Mouse (Mus musculus) embryonic facial prominence, embryonic 11.5 days (tissue): Measurements from ENCODE around the gene Rbp1. TPM values are rescaled to one million over a fixed set of nuclear protein-coding genes. Genes with fewer than 3 reads are reported as not detected.

Experiments
- ATAC-seq: fragments of 200-750 bp; cut with Nextera tagmentation; replicated peaks from 2 replicates; pipeline ENCODE4 v1.8.0; 2017; ENCODE audit warnings: low read depth; ENCODE audit not compliant: insufficient number of reproducible peaks, low FRiP score, low TSS enrichment
- DNase-seq: peaks from one replicate; pipeline ENCODE4 v3.0.0-alpha.2; 2015; ENCODE audit warnings: low spot score
- H3K27ac ChIP-seq: fragments of 300-500 bp; sonication (generic); replicated peaks from 2 replicates; pipeline ENCODE4 v1.5.1; 2014; ENCODE audit warnings: mild to moderate bottlenecking, low read depth, low read length, control low read depth
- H3K27me3 ChIP-seq: fragments of 300-500 bp; sonication (generic); 2 replicates; pipeline ENCODE4 v1.6.1; 2014; ENCODE audit warnings: mild to moderate bottlenecking, low read length, moderate library complexity, mixed read lengths; ENCODE audit not compliant: control insufficient read depth, insufficient read depth
- H3K36me3 ChIP-seq: fragments of 300-500 bp; sonication (generic); replicated peaks from 2 replicates; pipeline ENCODE4 v1.6.1; 2014; ENCODE audit warnings: low read depth, mild to moderate bottlenecking, low read length, moderate library complexity, mixed read lengths; ENCODE audit not compliant: control insufficient read depth, insufficient read depth
- H3K4me1 ChIP-seq: fragments of 300-500 bp; sonication (generic); 2 replicates; pipeline ENCODE4 v1.6.1; 2014; ENCODE audit warnings: low read length, mixed read lengths; ENCODE audit not compliant: control insufficient read depth, insufficient read depth
- H3K4me2 ChIP-seq: fragments of 300-500 bp; sonication (generic); 2 replicates; pipeline ENCODE4 v1.6.1; 2014; ENCODE audit warnings: low read depth, mild to moderate bottlenecking, control low read depth, low read length, moderate library complexity
- H3K4me3 ChIP-seq: fragments of 300-500 bp; sonication (generic); 2 replicates; pipeline ENCODE4 v1.5.1; 2014; ENCODE audit warnings: low read depth, low read length, control low read depth
- H3K9ac ChIP-seq: fragments of 300-500 bp; sonication (generic); replicated peaks from 2 replicates; pipeline ENCODE4 v1.6.1; 2014; ENCODE audit warnings: mild to moderate bottlenecking, control low read depth, low read length
- H3K9me3 ChIP-seq: fragments of 300-500 bp; sonication (generic); replicated peaks from 2 replicates; pipeline ENCODE4 v1.6.1; 2016; ENCODE audit warnings: mild to moderate bottlenecking, low read length, inconsistent platforms, mixed read lengths; ENCODE audit not compliant: control insufficient read depth
- WGBS: fragments of 180-500 bp; shearing (Covaris S2); extraction: QIAGEN DNeasy Blood & Tissue Kit; methylation state at CpG from one replicate; pipeline ENCODE4 v1.1.7; 2014; 5-methylcytosine and 5-hydroxymethylcytosine counted together
- polyA plus RNA-seq: library from polyadenylated mRNA; unstranded; fragments of >200 nt; fragmentation: Nextera tagmentation; extraction: Ambion mirVana; gene quantifications from 2 replicates; pipeline ENCODE4 v1.2.1, GENCODE M21; 2014

Rbp1 gene
- polyA plus RNA-seq, 1 experiment from 2014 or later: 70.8 TPM

DNA sequence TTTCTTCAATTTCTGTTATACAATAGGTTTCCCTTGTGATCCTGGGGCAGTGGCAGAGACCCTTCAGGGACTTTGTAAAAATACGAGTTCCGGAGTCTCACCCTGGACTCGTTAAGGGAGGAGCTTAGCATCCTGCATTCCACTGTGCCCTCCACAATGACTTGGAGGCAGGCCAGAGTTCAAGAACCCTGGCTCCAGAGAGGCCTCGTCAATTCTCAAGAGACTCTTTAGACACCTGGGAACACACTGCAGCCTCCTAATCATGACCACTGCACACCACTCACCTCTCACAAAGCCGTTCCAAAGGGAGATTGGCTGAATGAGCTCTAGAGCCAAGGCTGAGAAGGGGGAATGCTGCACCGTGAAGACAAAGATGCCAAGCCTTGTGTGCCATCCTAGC lies 64.5 kb downstream of the Rbp1 start:
- no peak for ATAC-seq
- Histone ChIP-seq H3K27ac (no peak overlapping the region), H3K4me3 (no peak overlapping the region), H3K4me2 (no peak overlapping the region), H3K9ac (no peak overlapping the region), H3K4me1 (no peaks in the 10 kb centered on the region), H3K9me3 (no peaks in the 10 kb centered on the region), H3K27me3 (no peaks in the 10 kb centered on the region), H3K36me3 (no peaks in the 10 kb centered on the region)
- 69% methylated on average over 6 of the region's 6 CpGs for whole genome bisulfite sequencing
- DNase-seq: no peak

DNA sequence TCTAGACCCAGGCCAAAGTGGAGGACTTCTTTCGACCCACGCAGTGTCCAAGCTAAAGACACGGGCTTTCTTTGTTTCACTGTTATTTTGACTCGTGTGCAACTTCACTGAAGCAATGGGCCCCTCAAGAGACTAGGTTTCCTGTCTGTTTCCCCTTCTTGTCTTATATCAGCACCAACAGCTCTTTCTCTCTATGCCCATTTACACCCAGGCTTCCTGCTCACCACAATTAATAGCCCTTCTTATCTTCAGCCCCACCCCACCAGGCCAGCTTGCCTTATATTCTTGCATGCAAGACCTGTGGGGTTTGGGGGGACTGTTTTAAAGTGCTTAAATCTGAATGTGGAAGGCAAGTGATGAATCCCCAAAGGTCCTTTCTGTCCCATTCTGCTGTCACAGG lies 66.8 kb downstream of the Rbp1 start:
- H3K27ac ChIP-seq: no peak overlapping the region
- no peak overlapping the region for H3K4me2 ChIP-seq
- H3K9ac ChIP-seq: no peak overlapping the region
- no peaks in the 10 kb centered on the region for H3K27me3 ChIP-seq
- no peak for DNase-seq
- no peaks in the 10 kb centered on the region for H3K36me3 ChIP-seq
- no peak for ATAC-seq
- H3K9me3 ChIP-seq: no peaks in the 10 kb centered on the region
- no peak overlapping the region for H3K4me3 ChIP-seq
- no peaks in the 10 kb centered on the region for H3K4me1 ChIP-seq
- 72% methylated on average over 4 of the region's 4 CpGs for WGBS

- no peaks in the 10 kb centered on the region for H3K36me3 ChIP-seq
- H3K9me3 ChIP-seq: no peaks in the 10 kb centered on the region
- H3K4me1 ChIP-seq: no peaks in the 10 kb centered on the region
- H3K27me3 ChIP-seq: no peaks in the 10 kb centered on the region
- H3K4me3 ChIP-seq: no peak overlapping the region
- DNase-seq: no peak
- H3K4me2 ChIP-seq: no peak overlapping the region
- no peak for ATAC-seq
- H3K9ac ChIP-seq: no peak overlapping the region
- no peak overlapping the region for H3K27ac ChIP-seq
- WGBS: 41% methylated on average over 4 of the region's 4 CpGs
These were observed 67.4 kb downstream of the Rbp1 start for GRCm38 (mm10) chr9:98490128-98490527.

DNA sequence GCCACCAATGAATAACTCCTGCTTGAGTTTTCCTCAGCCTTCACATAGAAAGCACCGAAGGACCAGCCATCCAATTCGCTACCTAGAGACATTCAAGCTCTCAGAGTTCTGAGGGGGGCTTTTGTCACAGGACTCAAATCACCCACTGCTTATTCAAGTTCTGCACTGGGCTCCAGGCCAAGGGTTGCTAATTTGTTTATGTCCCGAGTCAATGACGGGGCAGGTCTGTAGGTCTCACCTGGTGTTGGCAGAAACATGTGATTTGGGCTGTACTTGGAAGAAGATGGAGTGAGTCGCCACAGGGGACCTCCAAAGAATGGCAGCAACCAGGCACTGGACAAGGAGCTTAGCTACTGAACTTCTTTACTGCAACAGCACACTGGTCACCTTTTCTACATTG lies 68.3 kb downstream of the Rbp1 start:
- Histone ChIP-seq H3K4me1 (no peaks in the 10 kb centered on the region), H3K4me2 (no peak overlapping the region), H3K9me3 (no peaks in the 10 kb centered on the region), H3K27me3 (no peaks in the 10 kb centered on the region), H3K36me3 (no peaks in the 10 kb centered on the region), H3K9ac (no peak overlapping the region), H3K4me3 (no peak overlapping the region), H3K27ac (no peak overlapping the region)
- no peak for DNase-seq
- ATAC-seq: no peak
- 86% methylated on average over 5 of the region's 5 CpGs for WGBS

DNA sequence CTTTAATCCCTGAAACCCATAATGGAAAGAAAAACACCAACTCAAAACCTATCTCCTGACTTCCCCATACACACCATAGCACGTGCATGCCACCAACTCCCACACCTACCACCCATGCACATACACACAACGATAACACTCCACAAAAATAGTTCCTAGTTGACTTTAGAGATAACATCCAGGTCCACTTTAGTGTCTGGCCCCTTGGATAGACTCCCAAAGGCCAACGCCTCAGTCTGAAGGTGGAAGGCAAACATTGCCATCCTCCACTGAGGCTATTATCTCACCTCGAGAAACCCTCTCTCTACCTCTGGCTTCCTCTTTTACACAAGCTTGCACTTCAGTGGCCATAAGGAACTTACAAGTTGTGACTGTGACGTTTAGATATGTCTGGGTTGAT lies 69.5 kb downstream of the Rbp1 start:
- no peak overlapping the region for H3K4me3 ChIP-seq
- no peaks in the 10 kb centered on the region for H3K4me1 ChIP-seq
- no peaks in the 10 kb centered on the region for H3K36me3 ChIP-seq
- ATAC-seq: no peak
- no peak overlapping the region for H3K27ac ChIP-seq
- no peak overlapping the region for H3K4me2 ChIP-seq
- no peak overlapping the region for H3K9ac ChIP-seq
- WGBS: 86% methylated on average over 5 of the region's 5 CpGs
- H3K9me3 ChIP-seq: no peaks in the 10 kb centered on the region
- no peaks in the 10 kb centered on the region for H3K27me3 ChIP-seq
- DNase-seq: no peak

GRCm38 (mm10) chr9:98492821-98493220 lies 70.1 kb downstream of the Rbp1 start:
- no peak overlapping the region for H3K27ac ChIP-seq
- ATAC-seq (no peak), DNase-seq (no peak)
- no peaks in the 10 kb centered on the region for H3K36me3 ChIP-seq
- H3K4me1 ChIP-seq: no peaks in the 10 kb centered on the region
- no peaks in the 10 kb centered on the region for H3K9me3 ChIP-seq
- WGBS: 55% methylated on average over 1 of the region's 1 CpGs
- H3K4me2 ChIP-seq: no peak overlapping the region
- no peak overlapping the region for H3K4me3 ChIP-seq
- no peak overlapping the region for H3K9ac ChIP-seq
- no peaks in the 10 kb centered on the region for H3K27me3 ChIP-seq

Other genes starting within 250 kb of the Rbp1 start
- gene Nmnat3, start 135.5 kb upstream of the Rbp1 start, polyA plus RNA-seq: 3.0 and 3.2 TPM in 2 replicates
- 0.38 TPM in 1 of 2 replicates, not detected in the other for gene Rbp2, start 63.2 kb downstream of the Rbp1 start, polyA plus RNA-seq
- 196 and 210 TPM in 2 replicates for gene Copb2, start 140.8 kb downstream of the Rbp1 start, polyA plus RNA-seq
- gene Mrps22, start 178.7 kb downstream of the Rbp1 start, polyA plus RNA-seq: 77.6 and 85.7 TPM in 2 replicates